Mouse (Mus musculus) frontal cortex, postnatal 10 days (tissue): ENCODE results near the gene Sgip1.

Experiments used
- DNase-seq, 2 experiments: peaks; one replicate each; pipeline ENCODE4 v3.0.0; 2022; ENCODE audit warnings: low spot score in 2 of 2, mixed read lengths in 1 of 2

Sgip1 gene

GRCm38 (mm10) chr4:102895866-102896265 is 154.8 kb downstream of the Sgip1 start:
- no peak for DNase-seq

DNA sequence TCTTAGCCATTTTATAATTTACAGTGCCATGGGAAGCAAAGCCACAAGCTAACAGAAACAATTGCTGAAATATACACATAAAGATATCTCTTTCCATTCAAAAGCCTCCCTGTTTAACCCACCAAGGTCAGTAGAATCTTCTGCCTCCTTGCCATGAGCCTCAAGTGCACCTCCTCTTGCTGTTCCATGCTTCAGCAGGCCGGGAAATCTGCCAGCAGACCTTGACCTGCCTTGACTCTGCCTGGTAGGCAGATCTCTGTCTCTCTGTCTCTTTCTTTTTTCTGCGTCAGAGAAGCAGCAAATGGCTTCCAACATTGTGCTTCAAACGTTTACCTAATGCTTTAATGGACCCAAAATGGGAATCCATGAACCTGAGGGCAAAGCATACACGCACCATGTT is 157.9 kb downstream of the Sgip1 start:
- no peak for DNase-seq

DNA sequence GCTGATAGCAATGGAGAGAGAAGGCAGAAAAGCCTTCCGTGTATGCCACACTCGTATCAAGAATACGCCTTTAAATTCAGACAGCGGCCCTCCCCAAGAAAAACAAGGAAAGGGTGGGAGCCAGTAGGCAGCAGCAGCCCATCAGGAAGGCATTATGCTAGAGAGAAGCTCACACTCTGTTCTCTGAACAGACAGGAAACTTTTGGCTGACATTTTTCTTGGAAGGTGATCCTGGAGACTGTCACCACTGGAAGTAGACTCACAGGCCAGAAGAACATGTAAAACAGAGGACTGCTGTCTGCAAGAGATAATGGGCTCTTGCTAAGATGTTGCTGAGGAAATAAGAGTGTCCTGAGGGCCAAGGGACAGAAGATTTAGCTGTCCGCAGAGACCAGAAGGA is 158.6 kb downstream of the Sgip1 start:
- no peak for DNase-seq

DNA sequence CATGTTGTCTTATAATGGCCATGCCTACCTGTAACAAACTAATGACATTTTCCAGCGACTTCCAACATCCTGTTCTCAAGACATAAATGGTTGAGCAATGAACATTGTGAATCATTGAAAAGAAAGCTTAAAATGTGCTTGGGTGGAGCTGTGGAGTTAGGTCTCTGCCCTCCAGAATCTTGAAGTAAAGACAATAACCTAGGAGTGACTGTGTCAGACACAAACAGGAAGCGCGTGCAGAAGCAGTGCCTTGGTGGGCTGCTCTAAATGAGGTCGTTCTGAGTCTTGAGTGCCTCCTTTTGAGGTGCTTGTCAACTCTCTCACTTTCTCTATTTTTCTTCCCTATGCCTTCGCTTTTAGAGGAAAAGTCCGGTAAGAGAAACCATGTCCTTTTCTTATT is 159.1 kb downstream of the Sgip1 start:
- DNase-seq = no peak

DNA sequence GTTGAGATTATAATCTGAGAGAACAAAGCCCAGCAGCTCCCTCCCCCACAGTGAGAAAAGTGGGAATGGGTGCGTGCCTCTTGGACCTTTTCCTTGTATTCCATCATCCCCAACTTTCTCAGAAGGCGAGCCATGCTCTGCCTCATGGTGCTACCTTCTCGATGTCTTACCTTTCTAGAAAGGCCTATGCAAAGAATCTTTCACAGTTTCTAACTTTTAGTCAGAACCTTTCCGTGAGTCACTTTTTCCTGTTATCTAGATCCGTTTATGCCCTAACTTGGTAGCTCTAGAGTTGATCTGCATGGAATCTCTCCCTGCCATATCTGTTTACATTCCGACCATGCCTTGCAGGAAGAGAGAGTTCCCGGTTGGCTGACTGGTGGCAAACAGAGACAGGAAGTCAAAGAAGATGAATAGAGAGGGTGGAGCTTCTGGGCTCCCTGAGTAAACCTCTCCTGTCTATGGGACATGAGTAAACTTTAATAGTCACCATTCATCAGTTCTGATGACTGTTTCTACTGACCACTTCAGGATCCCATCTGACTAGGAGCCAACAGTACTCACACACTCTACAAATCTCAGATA is 166.8 kb downstream of the Sgip1 start:
- no peak for DNase-seq

- DNase-seq = no peak
Observed at GRCm38 (mm10) chr4:102910191-102910590, 169.1 kb downstream of the Sgip1 start.

DNA sequence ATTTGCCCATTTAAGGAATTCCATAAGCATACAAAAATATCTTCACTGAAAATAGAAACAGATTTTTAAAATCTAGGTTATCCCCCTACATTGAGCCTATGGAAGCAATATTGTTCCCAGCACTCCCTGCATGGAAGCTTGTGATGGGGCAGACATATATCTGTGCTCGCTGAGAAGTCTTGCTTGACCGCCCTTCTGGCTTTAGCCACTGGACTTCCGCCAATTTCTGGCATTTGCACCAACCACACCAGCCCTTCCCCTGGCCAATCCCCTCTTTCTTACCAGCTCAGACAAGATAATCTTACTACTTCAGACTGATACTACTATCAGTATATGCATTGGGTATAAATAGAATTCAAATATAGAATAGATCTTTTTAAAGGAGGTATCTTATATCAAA is 172.1 kb downstream of the Sgip1 start:
- DNase-seq = no peak

GRCm38 (mm10) chr4:102913700-102914327 is 172.7 kb downstream of the Sgip1 start:
- DNase-seq = no peak

GRCm38 (mm10) chr4:102918191-102918590 is 177.1 kb downstream of the Sgip1 start:
- DNase-seq = no peak

GRCm38 (mm10) chr4:102929491-102929890 is 188.4 kb downstream of the Sgip1 start:
- DNase-seq = no peak

- DNase-seq = no peak
Observed at GRCm38 (mm10) chr4:102930679-102931078, 189.6 kb downstream of the Sgip1 start.

DNA sequence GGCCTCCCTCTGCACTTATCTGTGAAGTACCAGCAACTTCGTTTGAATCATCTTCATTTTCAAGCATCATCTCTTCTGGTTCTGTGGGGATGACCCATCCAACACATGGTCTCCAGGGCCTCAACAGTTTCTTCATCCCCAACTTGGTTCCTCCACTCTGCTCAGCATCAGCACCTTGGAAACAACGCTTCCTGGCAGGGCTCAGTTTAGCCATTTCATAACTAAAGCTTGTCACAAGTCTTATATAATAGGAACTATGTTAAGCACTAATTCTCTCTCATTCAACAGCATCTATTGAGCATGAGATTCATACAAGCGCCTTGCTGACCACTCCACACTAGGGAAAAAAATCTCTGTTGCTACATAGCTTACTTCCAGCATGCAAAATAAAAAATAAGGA is 199.2 kb downstream of the Sgip1 start:
- DNase-seq = no peak

DNA sequence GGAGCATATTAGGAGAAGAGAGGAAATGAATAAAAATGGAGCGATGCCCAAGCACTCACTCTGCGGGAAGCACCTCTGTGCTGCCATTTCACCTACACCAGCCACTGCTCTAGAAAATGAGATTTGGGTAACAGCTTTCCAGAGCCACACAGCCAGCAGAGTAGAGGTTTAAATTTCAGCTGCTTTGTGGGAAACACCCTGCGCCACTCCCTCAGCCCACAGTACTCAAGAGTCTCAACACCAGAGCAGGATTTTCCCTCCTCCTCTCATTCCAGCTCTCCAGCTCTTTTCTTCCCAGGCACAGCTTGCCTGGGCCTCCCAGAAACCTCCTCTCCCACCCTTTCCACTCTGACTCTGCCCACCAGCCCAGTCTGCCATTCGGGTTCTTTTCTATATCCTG is 199.6 kb downstream of the Sgip1 start:
- no peak for DNase-seq

DNA sequence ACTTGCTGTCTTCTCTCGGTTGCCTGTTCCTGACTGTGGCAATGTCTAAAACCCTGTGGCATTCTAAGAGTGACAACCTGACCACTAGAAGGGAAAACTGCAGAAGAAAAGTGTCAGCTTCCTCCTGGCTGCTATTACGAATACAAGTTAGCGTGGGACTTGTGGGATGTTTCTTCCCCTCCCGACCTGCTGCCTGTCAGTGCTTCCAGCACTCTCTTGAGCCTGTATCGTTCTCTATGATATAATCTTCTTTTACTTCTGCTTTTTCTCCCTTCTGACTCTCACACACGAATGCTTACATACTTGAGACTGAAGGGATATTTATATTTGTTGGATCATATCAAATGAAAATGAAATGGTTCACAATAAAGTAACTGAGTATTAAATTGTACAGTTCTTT is 203.2 kb downstream of the Sgip1 start:
- no peak for DNase-seq

- DNase-seq = no peak
Observed at GRCm38 (mm10) chr4:102952476-102952875, 211.4 kb downstream of the Sgip1 start.

DNA sequence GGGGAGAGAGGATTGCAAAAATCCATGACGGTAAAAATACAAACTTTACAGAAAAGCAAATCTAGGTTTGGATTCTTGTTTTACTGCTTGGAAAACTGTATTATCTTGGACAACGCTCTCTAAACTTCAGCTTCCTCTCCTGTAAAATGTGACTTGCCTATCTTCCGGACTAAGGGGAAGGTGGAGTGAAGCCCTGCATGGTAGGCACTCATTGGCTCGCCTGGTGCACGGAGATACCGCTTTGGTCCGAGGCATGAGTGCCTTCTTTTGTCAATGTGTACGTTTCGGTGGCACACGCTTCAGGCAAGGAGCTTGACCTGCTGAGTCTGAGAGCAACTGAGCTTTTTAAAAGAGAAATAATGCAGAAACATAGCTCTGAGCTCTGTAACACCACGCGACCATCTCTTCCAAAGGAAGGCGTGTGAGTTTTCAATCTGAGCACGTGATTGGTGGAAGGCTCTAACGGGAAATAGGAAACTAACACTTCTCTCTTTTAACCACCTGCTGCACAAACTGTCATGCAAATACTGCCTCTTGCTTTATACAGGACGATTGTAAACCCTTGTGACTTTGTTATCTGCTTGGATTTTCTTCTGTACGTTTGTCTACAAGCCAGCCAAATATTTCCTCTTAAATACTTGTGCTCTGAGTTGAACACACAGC is 214.3 kb downstream of the Sgip1 start:
- DNase-seq = no peak

GRCm38 (mm10) chr4:102959409-102959808 is 218.3 kb downstream of the Sgip1 start:
- no peak for DNase-seq

- DNase-seq = no peak
Observed at GRCm38 (mm10) chr4:102964174-102964573, 223.1 kb downstream of the Sgip1 start.

DNA sequence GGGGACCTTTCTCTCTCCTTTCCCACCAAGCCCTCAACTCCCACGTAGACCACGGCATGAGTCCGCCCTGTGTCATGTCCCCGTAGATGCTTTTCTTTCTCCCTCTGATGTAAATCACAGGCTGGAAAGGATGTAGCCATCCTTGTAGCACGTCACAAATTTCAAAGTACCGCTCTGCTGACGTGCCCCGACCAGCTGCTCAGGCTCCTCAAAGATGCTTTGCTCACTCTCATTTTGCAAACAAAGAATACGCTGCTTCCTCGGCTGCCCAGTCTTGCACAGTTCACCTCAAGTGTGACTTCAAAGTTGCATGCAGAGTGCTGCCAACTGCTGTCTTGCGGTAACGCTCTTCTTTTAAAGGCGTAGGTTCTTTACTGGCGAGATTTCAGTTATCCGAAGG is 226.7 kb downstream of the Sgip1 start:
- DNase-seq = no peak

- no peak for DNase-seq
Observed at GRCm38 (mm10) chr4:102969599-102969998, 228.5 kb downstream of the Sgip1 start.

- DNase-seq = no peak
Observed at GRCm38 (mm10) chr4:102971159-102971558, 230.1 kb downstream of the Sgip1 start.

- no peak for DNase-seq
Observed at GRCm38 (mm10) chr4:102972071-102972470, 231.0 kb downstream of the Sgip1 start.

DNA sequence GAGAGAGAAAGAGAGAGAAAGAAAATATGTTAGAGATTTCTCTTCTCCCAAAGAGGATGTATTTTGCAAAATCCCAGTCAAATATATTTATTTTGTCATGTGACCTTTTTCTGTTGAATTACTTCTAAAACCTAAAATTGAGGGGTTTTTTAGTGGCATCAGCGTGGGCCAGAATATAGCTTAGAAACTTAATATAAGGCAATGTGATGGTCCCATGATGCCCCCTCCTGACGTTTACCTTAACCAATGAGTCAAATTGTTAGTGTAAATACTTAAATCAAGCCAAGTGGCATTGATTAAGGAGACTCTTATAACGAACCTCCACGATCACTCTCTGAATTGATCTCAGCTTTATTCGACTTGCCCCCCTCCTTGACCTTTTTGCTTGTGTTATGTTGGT is 233.1 kb downstream of the Sgip1 start:
- DNase-seq = no peak
